Mouse (Mus musculus) c-Kit-positive CD71-positive TER-119-positive erythroid progenitor cells, embryonic 14.5 days (primary cell): ENCODE data around the gene Pygl.

Experiments used
- DNase-seq: peaks from one replicate; pipeline ENCODE4 v3.0.0-alpha.2; 2013; ENCODE audit warnings: low spot score

Gene Pygl

DNA sequence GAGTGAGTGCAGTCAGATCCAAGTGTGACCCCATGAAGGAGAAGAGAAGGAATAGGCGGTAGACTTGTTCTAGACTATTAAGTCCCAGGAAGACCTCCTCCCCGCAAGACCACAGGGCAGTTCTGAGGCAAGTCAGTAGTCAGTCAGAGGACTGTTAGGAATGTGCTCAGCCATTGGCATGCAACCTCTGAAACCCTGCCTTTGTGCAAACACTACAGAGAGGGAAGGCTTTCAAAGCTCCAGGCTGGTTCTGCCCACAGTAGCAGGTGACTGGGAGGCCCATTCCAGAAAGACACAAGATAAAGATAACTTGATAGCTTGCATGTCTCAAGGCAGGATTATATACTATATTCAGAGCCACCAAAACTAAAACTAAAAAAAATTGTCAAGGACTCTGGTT, at the start of gene Pygl:
Gene Pygl (minus strand): TSS at position 195 of the 400 bp plus-strand sequence.
- no peak for DNase-seq

DNA sequence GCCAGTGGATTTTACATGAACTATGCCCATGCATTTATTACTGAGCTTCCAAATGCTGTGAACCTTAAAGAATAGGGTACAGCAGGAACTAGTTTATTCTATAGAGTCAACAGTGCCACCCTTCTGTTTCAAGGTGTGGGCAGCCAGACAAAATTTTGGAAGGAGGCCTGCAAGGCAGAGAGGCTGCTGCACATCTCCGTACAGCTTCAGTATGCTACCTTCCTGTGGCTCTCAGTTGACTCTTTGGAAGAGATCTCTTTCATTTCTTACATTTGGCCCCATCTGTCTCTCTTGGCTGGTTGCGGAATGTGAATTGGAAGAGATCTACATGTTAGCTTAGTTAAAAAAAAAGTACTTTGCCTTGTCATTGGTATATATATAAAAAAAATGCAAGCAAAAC, 49.6 kb upstream of the Pygl start:
- DNase-seq: no peak

GRCm38 (mm10) chr12:70280381-70280780, 49.1 kb upstream of the Pygl start:
- no peak for DNase-seq

- no peak for DNase-seq
Observed at GRCm38 (mm10) chr12:70277071-70277939, 46.0 kb upstream of the Pygl start.

DNA sequence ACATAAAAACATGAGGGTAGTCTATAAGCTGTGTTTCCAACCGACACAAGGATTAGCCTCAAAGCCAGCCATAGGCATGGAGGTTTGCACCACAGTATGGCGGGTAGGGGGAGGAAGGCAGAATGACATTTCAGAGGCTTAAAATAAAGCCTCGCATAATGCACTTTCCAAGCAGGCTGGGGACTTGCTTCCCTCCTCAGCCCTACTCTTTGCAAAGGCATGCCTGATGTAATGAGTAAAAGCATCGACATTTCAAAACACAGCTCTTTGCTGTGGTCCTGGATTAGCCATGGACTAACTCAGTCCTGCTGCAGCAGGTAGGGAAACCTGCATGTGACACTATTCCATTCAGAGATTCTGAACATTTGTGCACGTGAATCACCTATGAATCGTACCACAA, 38.4 kb upstream of the Pygl start:
- DNase-seq: no peak

DNA sequence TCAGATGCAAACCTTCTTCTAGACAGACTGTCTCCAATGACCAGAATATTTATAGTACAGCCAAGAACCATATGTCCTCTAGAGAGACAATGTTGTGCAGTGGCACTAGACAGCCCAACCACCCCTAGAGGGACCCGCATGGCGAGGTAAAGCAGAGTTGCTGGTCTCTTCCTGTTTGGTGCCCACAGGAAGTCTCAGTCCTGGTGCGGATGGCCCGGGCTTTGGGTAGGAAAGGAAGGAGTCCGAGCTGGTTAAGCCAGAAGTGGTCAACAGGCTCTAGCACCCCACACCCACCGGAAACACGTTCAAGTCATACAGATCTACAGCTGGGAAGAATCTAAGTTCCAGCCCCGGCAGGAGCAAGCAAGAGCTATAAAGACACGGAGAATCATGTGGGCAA, 36.0 kb upstream of the Pygl start:
- DNase-seq: no peak

DNA sequence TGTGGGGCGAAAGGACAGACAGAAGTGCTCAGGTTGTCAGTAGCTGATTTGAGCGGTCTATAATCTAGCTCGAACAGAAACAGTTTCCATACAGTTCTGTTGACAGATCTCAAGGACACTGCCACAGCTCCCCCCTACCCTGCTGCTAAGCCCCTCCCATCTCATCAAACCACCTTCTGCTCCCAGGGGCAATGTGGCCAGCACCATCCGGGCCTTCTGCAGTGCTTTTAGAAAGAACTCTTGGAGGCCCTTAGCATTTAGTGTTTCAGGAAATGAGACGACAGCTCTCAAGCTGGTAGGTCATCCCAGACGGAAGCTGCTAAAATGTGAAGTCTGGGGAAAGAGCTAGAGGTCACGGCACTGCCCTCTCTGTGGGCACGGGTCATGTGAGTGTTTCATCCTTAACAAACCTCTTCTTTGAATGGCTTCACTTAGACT, 35.2 kb upstream of the Pygl start:
- DNase-seq: no peak

DNA sequence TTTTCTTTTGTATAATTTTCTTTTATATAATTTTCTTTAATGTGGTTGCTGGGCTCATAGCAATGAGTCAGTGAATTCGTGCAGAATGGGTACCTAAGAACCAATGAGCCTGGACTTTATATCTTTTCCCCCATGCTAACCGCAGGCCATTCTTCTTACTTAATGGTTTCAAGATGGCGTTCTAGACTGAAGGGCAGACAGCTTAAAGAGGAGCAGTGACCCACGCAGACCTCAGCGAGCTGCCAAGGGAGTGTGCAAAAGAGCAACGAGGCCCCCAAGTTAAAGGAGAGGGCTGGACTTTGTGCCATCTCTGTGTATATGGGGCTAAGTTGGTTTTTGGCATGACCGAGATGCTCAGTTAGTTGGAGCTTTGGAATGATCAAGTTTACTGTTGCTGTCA, 32.4 kb upstream of the Pygl start:
- no peak for DNase-seq

GRCm38 (mm10) chr12:70262271-70262953, 31.1 kb upstream of the Pygl start:
- DNase-seq: no peak

DNA sequence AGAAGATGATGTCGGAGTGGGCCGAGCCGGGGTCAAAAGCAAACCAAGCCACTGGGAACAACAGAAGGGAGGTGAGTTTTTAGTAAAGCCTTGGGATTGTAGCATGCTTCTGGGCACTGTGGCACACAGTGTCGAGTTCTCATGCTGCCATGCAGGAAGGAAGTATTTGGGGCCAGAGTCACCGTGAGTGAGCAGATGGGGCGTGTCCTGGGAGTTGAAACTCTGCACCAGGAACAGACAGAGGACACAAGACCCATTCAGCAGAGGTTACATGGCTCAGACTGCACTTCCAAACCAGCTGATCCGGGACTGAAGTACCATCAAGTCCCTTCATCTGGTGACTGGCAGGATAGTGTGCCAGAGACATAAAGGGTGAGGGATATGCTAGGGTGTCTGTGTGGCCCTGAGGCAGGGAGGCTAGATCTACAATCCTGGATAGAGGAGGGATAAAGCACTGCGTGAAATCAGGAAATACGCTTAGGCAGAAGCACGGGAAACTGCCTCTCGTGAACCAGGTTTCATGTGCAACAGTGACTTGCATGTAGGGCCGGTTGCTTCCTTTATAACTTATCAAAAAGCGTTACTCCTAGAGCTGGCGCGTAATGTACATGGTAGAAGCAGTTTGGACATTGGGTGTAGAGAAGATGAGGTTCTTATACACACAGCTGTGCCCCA, 20.1 kb upstream of the Pygl start:
- no peak for DNase-seq

- no peak for DNase-seq
Observed at GRCm38 (mm10) chr12:70249616-70250157, 18.4 kb upstream of the Pygl start.

- no peak for DNase-seq
Observed at GRCm38 (mm10) chr12:70247683-70248474, 16.6 kb upstream of the Pygl start.

DNA sequence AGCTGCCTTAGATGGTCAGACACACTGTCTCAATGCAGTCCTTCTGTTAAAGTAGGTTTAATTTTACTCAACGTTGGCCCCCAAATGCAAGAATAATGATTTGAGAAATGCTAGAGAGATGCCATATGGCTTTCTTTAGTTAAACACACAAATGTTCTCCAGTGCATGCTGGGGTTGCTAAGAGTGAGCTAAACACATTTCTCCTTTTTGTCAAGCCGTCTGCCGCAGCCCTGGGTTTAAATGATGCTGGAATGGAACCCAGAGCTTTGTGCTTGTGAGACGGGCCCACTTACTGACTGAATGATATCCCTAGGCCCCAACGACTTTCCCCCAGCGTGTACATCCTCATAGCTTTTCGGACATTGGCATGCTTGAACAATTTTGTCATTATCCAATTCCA, 11.3 kb upstream of the Pygl start:
- no peak for DNase-seq

DNA sequence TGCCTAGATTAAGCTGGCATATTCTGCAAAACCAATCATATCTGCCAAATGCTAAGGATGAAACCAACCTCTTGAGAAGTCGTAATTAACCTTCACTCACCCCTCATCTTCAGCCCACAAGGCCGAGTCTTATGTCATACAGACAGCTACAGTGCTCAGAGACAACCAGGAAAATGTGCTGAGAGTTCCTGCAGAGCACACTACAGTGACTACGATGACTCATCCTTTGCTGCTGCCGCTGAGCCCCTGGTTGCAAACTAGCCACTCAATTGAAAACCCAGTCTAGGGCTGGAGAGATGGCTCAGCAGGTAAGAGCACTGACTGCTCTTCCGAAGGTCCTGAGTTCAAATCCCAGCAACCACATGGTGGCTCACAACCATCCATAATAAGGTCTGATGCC, 8.5 kb upstream of the Pygl start:
- DNase-seq: no peak

DNA sequence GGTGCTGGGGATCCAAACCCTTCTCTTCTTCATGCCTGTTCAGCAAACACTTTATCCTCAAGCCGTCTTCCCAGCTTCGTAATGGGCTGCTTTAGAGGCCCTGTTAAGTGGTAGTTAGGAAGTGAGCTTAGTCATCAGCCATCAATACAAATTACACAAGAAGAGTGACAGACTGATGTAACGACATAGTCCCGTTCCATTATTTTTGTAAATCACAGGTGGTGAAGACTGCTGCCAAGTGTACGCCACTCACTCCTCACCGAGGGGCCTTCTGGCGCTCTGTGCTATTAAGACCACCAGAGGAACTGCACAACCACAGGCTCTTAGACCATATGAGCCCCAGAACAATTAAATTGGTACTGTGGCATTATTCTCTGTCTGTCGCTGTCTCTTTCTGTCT, 7.3 kb upstream of the Pygl start:
- DNase-seq: no peak

DNA sequence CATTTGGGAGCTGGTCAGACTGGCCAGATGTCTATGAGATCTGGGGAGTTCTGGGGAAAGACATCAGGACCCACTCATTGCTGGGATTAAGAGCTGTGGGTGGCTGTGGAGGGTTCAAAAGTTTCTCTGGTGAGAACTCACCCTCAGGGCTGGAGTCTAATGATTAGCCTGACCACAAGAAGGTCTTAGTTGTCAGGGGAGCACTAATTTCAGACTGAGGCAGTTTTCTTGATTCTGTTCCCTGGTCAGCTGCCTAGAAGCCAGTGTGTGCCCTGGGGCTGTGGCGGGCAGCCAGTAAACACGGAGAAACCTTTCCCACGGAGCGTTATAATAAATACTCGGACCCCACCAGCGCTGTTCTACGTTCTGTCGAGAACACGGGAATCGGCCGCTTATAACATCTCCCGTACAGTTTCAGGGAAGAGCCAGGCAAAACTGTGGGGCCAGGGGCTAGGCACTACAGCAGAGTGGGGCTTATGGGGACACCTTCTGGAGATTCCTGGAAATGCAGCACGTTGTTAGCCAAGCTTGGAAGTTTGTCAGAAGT, 3.7 kb upstream of the Pygl start:
- peak; percentile 59 for DNase-seq

- DNase-seq: peak; percentile 45
Observed at GRCm38 (mm10) chr12:70234411-70234810, 3.1 kb upstream of the Pygl start.

DNA sequence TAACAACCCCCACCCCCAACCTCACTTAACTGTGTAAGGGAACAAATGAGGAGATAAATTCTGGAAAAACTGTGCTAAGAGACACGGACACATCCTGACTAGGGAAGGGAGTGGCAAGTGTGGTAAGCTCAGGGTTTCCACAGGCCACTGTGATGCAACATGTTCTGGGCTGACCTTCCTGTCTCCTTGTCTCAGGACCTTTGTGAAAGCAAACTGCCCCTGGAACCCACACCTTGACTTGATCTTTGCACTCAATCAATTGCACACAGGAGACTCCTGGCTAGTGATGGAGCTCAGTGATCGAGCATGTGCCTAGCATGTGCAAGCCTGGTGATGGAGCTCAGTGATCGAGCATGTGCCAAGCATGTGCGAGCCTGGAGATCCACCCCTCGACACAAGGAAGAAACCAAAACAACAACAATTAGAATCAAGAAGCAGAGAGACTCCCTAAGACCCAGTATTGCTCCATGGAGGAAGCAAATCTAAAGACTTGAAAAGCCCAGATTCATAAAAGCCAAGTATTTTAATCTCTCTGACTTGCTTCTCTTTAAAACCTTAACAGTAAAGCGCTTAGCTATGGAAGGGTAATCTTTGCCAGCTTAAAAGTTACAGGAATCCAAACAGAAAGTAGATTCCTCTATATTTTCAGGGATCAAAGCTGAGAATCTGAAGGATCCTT, 2.5 kb upstream of the Pygl start:
- DNase-seq: no peak

GRCm38 (mm10) chr12:70232020-70232544, 794 bp upstream of the Pygl start:
- DNase-seq: no peak

DNA sequence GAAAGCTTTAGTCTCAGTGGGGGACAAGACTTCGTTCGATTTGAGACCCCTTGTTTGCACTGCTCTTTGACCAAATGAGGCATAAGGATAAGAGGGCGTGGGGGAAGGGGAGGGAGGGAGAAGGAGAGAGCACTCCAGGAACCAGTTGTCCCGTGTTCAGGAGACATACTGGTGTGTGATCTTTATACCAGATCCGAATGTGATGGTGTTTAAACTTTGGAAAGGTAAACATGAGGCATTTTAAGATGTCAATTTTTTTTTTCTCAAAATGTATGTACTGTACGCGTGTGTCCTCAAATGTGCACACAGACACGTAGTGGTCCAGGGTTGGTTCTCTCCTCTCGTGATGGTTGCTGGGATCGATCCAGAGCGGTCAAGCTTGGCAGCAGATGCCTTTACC, 3.1 kb downstream of the Pygl start:
- no peak for DNase-seq
